Mouse (Mus musculus) liver, adult 2 months (tissue): ENCODE measurements at regions not wholly inside any gene's neighbourhood (a gene's known extent, or its start where the extent isn't known, plus 50 kb on each side); places are given as distances from the start of the nearest gene placed in this dataset.

ENCODE experiments used
- DNase-seq: peaks from one replicate; pipeline ENCODE4 v3.0.0-alpha.2; 2011; ENCODE audit warnings: low read depth, low spot score; ENCODE audit errors: extremely low read depth
- H3K27ac ChIP-seq: fragments of 200-500 bp; replicated peaks from 2 replicates; pipeline ENCODE4 v1.5.1; 2012; ENCODE audit warnings: low read depth, mild to moderate bottlenecking, control low read depth, inconsistent platforms, low read length; ENCODE audit not compliant: insufficient read depth
- H3K27me3 ChIP-seq: fragments of 200-500 bp; 2 replicates; pipeline ENCODE4 v1.6.1; 2012; ENCODE audit warnings: mild to moderate bottlenecking, moderate library complexity, low read length, inconsistent platforms; ENCODE audit not compliant: control insufficient read depth, insufficient read depth
- H3K36me3 ChIP-seq: fragments of 200-500 bp; 2 replicates; pipeline ENCODE4 v1.6.1; 2012; ENCODE audit warnings: low read length, inconsistent platforms; ENCODE audit not compliant: control insufficient read depth, insufficient read depth
- H3K4me1 ChIP-seq: fragments of 200-500 bp; 2 replicates; pipeline ENCODE4 v1.6.1; 2011; ENCODE audit warnings: low read length; ENCODE audit not compliant: control insufficient read depth, insufficient read depth
- H3K4me3 ChIP-seq: fragments of 200-500 bp; 2 replicates; pipeline ENCODE4 v1.5.1; 2011; ENCODE audit warnings: low read depth, mild to moderate bottlenecking, control low read depth, low read length, moderate library complexity; ENCODE audit not compliant: insufficient read depth
- H3K79me2 ChIP-seq: fragments of 200-500 bp; 2 replicates; pipeline ENCODE4 v1.6.1; 2012; ENCODE audit warnings: inconsistent platforms, mild to moderate bottlenecking, low read length, moderate library complexity; ENCODE audit not compliant: control insufficient read depth, insufficient read depth
- H3K9ac ChIP-seq: fragments of 200-500 bp; 2 replicates; pipeline ENCODE4 v1.6.1; 2012; ENCODE audit warnings: low read depth, mild to moderate bottlenecking, control low read depth, inconsistent platforms, low read length
- CTCF ChIP-seq: fragments of 200-500 bp; IDR thresholded peaks from 2 replicates; pipeline ENCODE4 v1.5.1; 2011; ENCODE audit warnings: low read depth, low read length, control low read depth
- POLR2A ChIP-seq: fragments of 200-500 bp; IDR thresholded peaks from 2 replicates; pipeline ENCODE4 v1.6.1; 2011; ENCODE audit warnings: low read length, control low read depth; ENCODE audit not compliant: insufficient read depth; ENCODE audit errors: extremely low read depth
- WGBS: fragments of 180-500 bp; shearing (Covaris S2); methylation state at CpG from one replicate; pipeline ENCODE4 v1.1.7; 2018; 5-methylcytosine and 5-hydroxymethylcytosine counted together

- TF ChIP-seq POLR2A = no peak
- no peak for TF ChIP-seq CTCF
- Histone ChIP-seq H3K79me2 (no peaks in the 10 kb centered on the region), H3K27me3 (no peaks in the 10 kb centered on the region), H3K4me1 (no peaks in the 10 kb centered on the region), H3K9ac (no peak overlapping the region), H3K27ac (no peak overlapping the region), H3K36me3 (no peaks in the 10 kb centered on the region), H3K4me3 (no peak overlapping the region)
- no peak for DNase-seq
- WGBS = 62% methylated on average over 2 of the region's 2 CpGs
Observed at GRCm38 (mm10) chr14:58597810-58598209, 527.5 kb downstream of the Fgf9 start.

- Histone ChIP-seq H3K36me3 (no peaks in the 10 kb centered on the region), H3K4me1 (no peaks in the 10 kb centered on the region), H3K27me3 (no peaks in the 10 kb centered on the region), H3K9ac (no peak overlapping the region), H3K4me3 (no peak overlapping the region), H3K79me2 (no peaks in the 10 kb centered on the region), H3K27ac (no peak overlapping the region)
- WGBS = 89% methylated on average over 2 of the region's 2 CpGs
- no peak for TF ChIP-seq POLR2A
- no peak for DNase-seq
Observed at GRCm38 (mm10) chr14:58596936-58597335, 526.6 kb downstream of the Fgf9 start.

- peak; percentile 1 for DNase-seq
- Histone ChIP-seq H3K9ac (no peak overlapping the region), H3K27ac (no peak overlapping the region), H3K79me2 (no peaks in the 10 kb centered on the region), H3K36me3 (no peaks in the 10 kb centered on the region), H3K4me1 (no peaks in the 10 kb centered on the region), H3K4me3 (no peak overlapping the region), H3K27me3 (no peaks in the 10 kb centered on the region)
- TF ChIP-seq POLR2A = no peak
- TF ChIP-seq CTCF = no peak
- 79% methylated on average over 5 of the region's 5 CpGs for WGBS
Observed at GRCm38 (mm10) chr14:58581806-58582205, 511.5 kb downstream of the Fgf9 start.

GRCm38 (mm10) chr14:58570021-58570420 is 499.7 kb downstream of the Fgf9 start:
- Histone ChIP-seq H3K9ac (no peak overlapping the region), H3K4me1 (no peaks in the 10 kb centered on the region; the same call in 1 of the 2 replicates), H3K27ac (no peak overlapping the region), H3K27me3 (no peaks in the 10 kb centered on the region), H3K79me2 (no peaks in the 10 kb centered on the region), H3K36me3 (no peaks in the 10 kb centered on the region), H3K4me3 (no peak overlapping the region)
- DNase-seq = peak; percentile 44
- 87% methylated on average over 2 of the region's 2 CpGs for WGBS
- TF ChIP-seq CTCF = no peak
- no peak for TF ChIP-seq POLR2A

- Histone ChIP-seq H3K4me3 (no peak overlapping the region), H3K27ac (no peak overlapping the region), H3K4me1 (no peaks in the 10 kb centered on the region; the same call in 1 of the 2 replicates), H3K27me3 (no peaks in the 10 kb centered on the region), H3K79me2 (no peaks in the 10 kb centered on the region), H3K36me3 (no peaks in the 10 kb centered on the region), H3K9ac (no peak overlapping the region)
- DNase-seq = no peak
- TF ChIP-seq POLR2A (no peak), CTCF (no peak)
Observed at GRCm38 (mm10) chr14:58567472-58567871, 497.1 kb downstream of the Fgf9 start.

- H3K36me3 ChIP-seq = no peaks in the 10 kb centered on the region
- no peak overlapping the region for H3K4me3 ChIP-seq
- H3K27ac ChIP-seq = no peak overlapping the region
- 72% methylated on average over 2 of the region's 2 CpGs for WGBS
- no peak overlapping the region for H3K9ac ChIP-seq
- no peaks in the 10 kb centered on the region for H3K79me2 ChIP-seq
- no peak for TF ChIP-seq CTCF
- H3K27me3 ChIP-seq = no peaks in the 10 kb centered on the region
- peak; percentile 10 for DNase-seq
- H3K4me1 ChIP-seq = no peaks in the 10 kb centered on the region
Observed at GRCm38 (mm10) chr14:58563082-58563481, 492.7 kb downstream of the Fgf9 start.
